Mouse (Mus musculus) liver, embryonic 14.5 days (tissue): Measurements from ENCODE around the gene Banp.

Experiments
- CTCF ChIP-seq: IDR thresholded peaks from 2 replicates; pipeline ENCODE4 v1.5.1; 2016; ENCODE audit warnings: antibody characterized with exemption, low read depth, control low read depth
- EP300 ChIP-seq: IDR thresholded peaks from 2 replicates; pipeline ENCODE4 v1.6.1; 2016; ENCODE audit warnings: antibody characterized with exemption, low read depth

DNA sequence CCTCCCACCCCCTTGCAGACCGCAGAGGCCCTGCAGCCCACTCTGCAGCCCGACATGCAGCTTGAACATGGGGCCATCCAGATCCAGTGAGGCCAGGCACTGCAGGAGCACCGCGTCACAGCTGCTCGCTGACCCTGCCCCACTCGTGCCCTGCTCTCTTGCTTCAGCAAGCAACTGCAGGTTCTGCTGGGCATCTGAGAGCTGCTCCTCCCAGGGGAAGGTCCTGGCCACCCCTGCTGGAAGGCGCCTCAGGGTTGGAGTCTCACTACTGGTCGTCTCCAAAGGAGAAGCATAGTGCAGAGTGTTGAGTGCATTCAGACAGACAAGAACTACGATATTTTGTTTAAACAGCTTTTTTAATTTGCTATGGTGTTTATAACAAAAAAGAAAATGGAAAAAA is 76.0 kb downstream of the Banp start:
- TF ChIP-seq CTCF = no peak
- no peak for TF ChIP-seq EP300
